In the genomic region with DNA sequence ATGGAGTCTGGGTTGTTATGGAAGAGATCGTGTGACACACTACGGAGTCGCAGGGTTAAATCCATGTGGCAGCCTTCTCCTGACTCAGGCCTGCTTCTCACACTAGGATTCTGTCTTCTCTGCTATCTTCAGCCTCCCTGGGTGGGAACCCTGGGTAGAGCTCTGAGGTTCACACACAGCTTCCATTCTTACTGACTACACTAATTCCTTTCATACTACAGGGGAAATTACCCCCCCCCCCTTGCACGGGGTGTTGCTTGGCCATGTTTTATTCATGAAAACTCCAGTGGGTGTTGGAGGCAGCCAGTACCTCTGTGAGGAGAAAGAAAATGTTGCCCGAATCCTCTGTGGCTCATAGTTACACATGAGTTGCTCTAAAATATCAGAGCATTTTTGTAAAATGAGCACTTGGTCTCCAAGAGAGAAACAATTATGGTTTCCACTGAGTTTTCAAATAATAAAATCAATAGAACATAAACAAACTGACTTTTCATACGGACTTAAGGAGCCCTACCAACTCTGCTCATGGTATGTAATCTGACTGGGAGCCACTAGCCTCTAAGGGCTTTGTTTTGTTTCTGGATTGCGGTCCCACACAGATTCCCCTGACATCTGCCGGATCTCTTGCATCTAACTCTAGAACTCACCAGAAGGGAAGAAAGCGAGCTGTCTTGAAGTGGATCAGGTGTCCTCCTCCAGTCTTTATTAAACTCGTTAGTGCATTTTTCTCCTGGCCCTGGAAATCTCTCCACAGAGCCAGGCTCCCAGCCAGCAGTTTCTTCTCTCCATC, we compare ENCODE assay signal across 12 mouse cellular contexts.
A peak's percentile ranks its signal among the peaks of the same experiment; 100 is the strongest.
DNase-seq lines count a peak whose midpoint lies in the region; ATAC-seq and TF ChIP-seq lines count a peak whose summit lies in the region.
"Had no signal": no experiment of that assay in that cellular context is flagged by ENCODE, and none has a peak within 500 bp of the region (broad histone marks: within the 10 kb centered on the region; RNA-seq: fewer than 3 reads in every experiment).

No protein-coding gene starts in this region.

- no peaks in the 10 kb centered on the region for H3K27me3 ChIP-seq in forebrain, embryonic 12.5 days
- H3K27me3 ChIP-seq in neural tube, embryonic 12.5 days (replicated peaks) = no peaks in the 10 kb centered on the region
- no peaks in the 10 kb centered on the region for H3K27me3 ChIP-seq in heart, embryonic 10.5 days (ENCODE audit: insufficient read depth, poor library complexity, severe bottlenecking)

- H3K36me3 ChIP-seq in forebrain, embryonic 12.5 days (replicated peaks) = 0 out of 2 replicates have a peak, but pooled peaks cover 10% of the 10 kb centered on the region
- no peaks in the 10 kb centered on the region for H3K36me3 ChIP-seq in neural tube, embryonic 12.5 days
- no peaks in the 10 kb centered on the region for H3K36me3 ChIP-seq in heart, embryonic 10.5 days
- H3K36me3 ChIP-seq: lung, embryonic 15.5 days had no signal

- H3K9ac ChIP-seq in forebrain, embryonic 12.5 days = no peak overlapping the region
- no peak overlapping the region for H3K9ac ChIP-seq in neural tube, embryonic 12.5 days
- H3K9ac ChIP-seq: lung, embryonic 15.5 days had no signal

- peak overlapping the region; percentile 68 for H3K27ac ChIP-seq in layer of hippocampus, adult 2 months
- H3K27ac ChIP-seq in forebrain, embryonic 12.5 days = no peak overlapping the region
- no peak overlapping the region for H3K27ac ChIP-seq in neural tube, embryonic 12.5 days
- H3K27ac ChIP-seq in heart, embryonic 10.5 days = no peak overlapping the region
- H3K27ac ChIP-seq: lung, embryonic 15.5 days had no signal

- no peak overlapping the region for H3K4me3 ChIP-seq in layer of hippocampus, adult 2 months
- no peak overlapping the region for H3K4me3 ChIP-seq in forebrain, embryonic 12.5 days (replicated peaks)
- H3K4me3 ChIP-seq in neural tube, embryonic 12.5 days = no peak overlapping the region
- no peak overlapping the region for H3K4me3 ChIP-seq in heart, embryonic 10.5 days
- H3K4me3 ChIP-seq: lung, embryonic 15.5 days had no signal

- peak; percentile 80; the same call in 1 of the 2 replicates for ATAC-seq in forebrain, embryonic 12.5 days (ENCODE audit: low FRiP score)
- ATAC-seq in neural tube, embryonic 12.5 days (ENCODE audit: low FRiP score, low read depth) = peak; percentile 74

- TF ChIP-seq CTCF in layer of hippocampus, adult 2 months (conservative IDR thresholded peaks at IDR 0.05) = no peak

- H3K4me1 ChIP-seq in forebrain, embryonic 12.5 days = peaks cover 17% of the 10 kb centered on the region
- H3K4me1 ChIP-seq in neural tube, embryonic 12.5 days = peaks cover 8% of the 10 kb centered on the region
- H3K4me1 ChIP-seq in heart, embryonic 10.5 days = 0 out of 2 replicates have a peak, but pooled peaks cover 9% of the 10 kb centered on the region

- WGBS in forebrain, embryonic 12.5 days = 59% methylated on average over 10 of the region's 10 CpGs
- 65% methylated on average over 10 of the region's 10 CpGs for WGBS in neural tube, embryonic 12.5 days
- 74% methylated on average over 10 of the region's 10 CpGs for WGBS in heart, embryonic 10.5 days

- H3K4me2 ChIP-seq in forebrain, embryonic 12.5 days = no peak overlapping the region
- no peak overlapping the region for H3K4me2 ChIP-seq in neural tube, embryonic 12.5 days (replicated peaks)
- H3K4me2 ChIP-seq: lung, embryonic 15.5 days had no signal

- DNase-seq in layer of hippocampus, adult 2 months (ENCODE audit: low spot score in 2 of 2) = peak; percentile 19 to 32
- DNase-seq in layer of hippocampus, postnatal 36 days = no peak
- peak; percentile 17 to 41 for DNase-seq in layer of hippocampus, postnatal 10 days (ENCODE audit: low spot score in 2 of 2)
- no peak for DNase-seq in urinary bladder, postnatal 36 days (ENCODE audit: low spot score in 2 of 2)
- DNase-seq in cerebellum, adult 11 months = no peak
- DNase-seq in heart, embryonic 10.5 days (ENCODE audit: low spot score) = no peak
- DNase-seq: cerebellum, postnatal 14 days; kidney, postnatal 14 days; thymus, postnatal 25 days had no signal

- H3K9me3 ChIP-seq in forebrain, embryonic 12.5 days = no peaks in the 10 kb centered on the region
- H3K9me3 ChIP-seq in neural tube, embryonic 12.5 days = no peaks in the 10 kb centered on the region
- no peaks in the 10 kb centered on the region for H3K9me3 ChIP-seq in heart, embryonic 10.5 days
- H3K9me3 ChIP-seq: lung, embryonic 15.5 days had no signal

Comparison
In these comparisons a context has a peak if more than half of its experiments do, and no peak if none do; other contexts are left out.
1. DNase-seq: peak in layer of hippocampus, adult 2 months (2 of 2) and layer of hippocampus, postnatal 10 days (2 of 2); none in layer of hippocampus, postnatal 36 days (0 of 2), urinary bladder, postnatal 36 days (0 of 2), cerebellum, adult 11 months (single experiment) and heart, embryonic 10.5 days (single experiment).